In genomic region chr4:151006945-151007344, GRCm38 (mm10) we compare ENCODE assay signal across 8 mouse cellular contexts. TPM values are rescaled to one million over a fixed set of nuclear protein-coding genes. Genes with fewer than 3 reads are reported as not detected.
DNase-seq lines count a peak whose midpoint lies in the region; ATAC-seq lines count a peak whose summit lies in the region.

No protein-coding gene starts in this region.

- no peak; the same call in 1 of the 2 replicates for ATAC-seq in frontal cortex, adult (ENCODE audit: low TSS enrichment)
- peak; percentile 87 for ATAC-seq in megakaryocyte-erythroid progenitor cell, adult 5-6 weeks (replicated peaks; ENCODE audit: low FRiP score, low TSS enrichment, poor library complexity, severe bottlenecking)

- peak; percentile 11 to 28 for DNase-seq in frontal cortex, postnatal 25 days (ENCODE audit: low spot score in 2 of 2)
- peak; percentile 22 for DNase-seq in spleen, adult 12 weeks (ENCODE audit: low spot score)
- DNase-seq in spleen, postnatal 36 days (ENCODE audit: low spot score in 2 of 2): no peak
- peak; percentile 61 for DNase-seq in embryo, embryonic 10 days (ENCODE audit: low spot score)
- peak; percentile 21 for DNase-seq in layer of hippocampus, adult 9-11 months
- peak; percentile 70 for DNase-seq in thymus, postnatal 14 days

RNA-seq across cellular contexts. Expression of gene Uts2, which starts 10.0 kb away (rescaled TPM):
- not detected in 2 replicates for total RNA-seq in megakaryocyte-erythroid progenitor cell, adult 5-6 weeks (2014; fragmentation: Nextera tagmentation)
- total RNA-seq in megakaryocyte-erythroid progenitor cell, adult 5-6 weeks (2017): not detected in 2 replicates

RNA-seq across cellular contexts. Expression of gene Per3, which starts 37.5 kb away (rescaled TPM):
- total RNA-seq in megakaryocyte-erythroid progenitor cell, adult 5-6 weeks (2014; fragmentation: Nextera tagmentation): 8.4 and 8.9 TPM in 2 replicates
- 4.4 and 6.1 TPM in 2 replicates for total RNA-seq in megakaryocyte-erythroid progenitor cell, adult 5-6 weeks (2017)

RNA-seq across cellular contexts. Expression of gene Vamp3, which starts 50.8 kb away (rescaled TPM):
- total RNA-seq in megakaryocyte-erythroid progenitor cell, adult 5-6 weeks (2014; fragmentation: Nextera tagmentation): 39.5 and 57.8 TPM in 2 replicates
- 46.4 and 55.0 TPM in 2 replicates for total RNA-seq in megakaryocyte-erythroid progenitor cell, adult 5-6 weeks (2017)

Comparison
In these comparisons a context has a peak if more than half of its experiments do, and no peak if none do; other contexts are left out.
1. DNase-seq: peak in frontal cortex, postnatal 25 days (2 of 2), spleen, adult 12 weeks (single experiment), embryo, embryonic 10 days (single experiment), layer of hippocampus, adult 9-11 months (single experiment) and thymus, postnatal 14 days (single experiment); none in spleen, postnatal 36 days (0 of 2).